Mouse (Mus musculus): ENCODE data around the gene Elf3.

GRCm38 (mm10) chr1:135252854-135253253, 5.5 kb downstream of the Elf3 start:
- TF ChIP-seq CTCF (IDR thresholded peaks at IDR 0.05; ENCODE audit: low read depth): no peak
- TF ChIP-seq EP300 (IDR thresholded peaks at IDR 0.05; ENCODE audit: low read depth): no peak
